Mouse (Mus musculus) heart, embryonic 14.5 days (tissue): Measurements from ENCODE around the gene Synpo2. TPM values are rescaled to one million over a fixed set of nuclear protein-coding genes. Genes with fewer than 3 reads are reported as not detected.
A peak's percentile ranks its signal among the peaks of the same experiment; 100 is the strongest.

Experiments used
- ATAC-seq: fragments of 200-750 bp; cut with Nextera tagmentation; 2 replicates; pipeline ENCODE4 v1.8.0; 2017; ENCODE audit warnings: low read depth, moderate TSS enrichment; ENCODE audit not compliant: insufficient number of reproducible peaks, insufficient read depth, low FRiP score
- H3K27ac ChIP-seq, 2 experiments: fragments of 200-500 bp in 1 of 2; fragments of 300-500 bp in 1 of 2; sonication (generic) in 1 of 2; replicated peaks in 1 of 2; 2 replicates each; pipeline ENCODE4 v1.5.1; 2012 to 2014; ENCODE audit warnings: low read depth in 2 of 2, low read length in 2 of 2, control low read depth in 1 of 2, mild to moderate bottlenecking in 1 of 2, mixed read lengths in 1 of 2; ENCODE audit not compliant: control insufficient read depth in 1 of 2, insufficient read depth in 1 of 2
- H3K27me3 ChIP-seq: fragments of 300-500 bp; sonication (generic); 2 replicates; pipeline ENCODE4 v1.6.1; 2014; ENCODE audit warnings: mild to moderate bottlenecking, low read length, control low read depth; ENCODE audit not compliant: control insufficient read depth, insufficient read depth
- H3K36me3 ChIP-seq: fragments of 300-500 bp; sonication (generic); 2 replicates; pipeline ENCODE4 v1.6.1; 2014; ENCODE audit warnings: mild to moderate bottlenecking, control low read depth, low read length, mixed read lengths; ENCODE audit not compliant: control insufficient read depth, insufficient read depth
- H3K4me1 ChIP-seq, 2 experiments: fragments of 200-500 bp in 1 of 2; fragments of 300-500 bp in 1 of 2; sonication (generic) in 1 of 2; 2 replicates each; pipeline ENCODE4 v1.6.1; 2012 to 2014; ENCODE audit warnings: low read length in 2 of 2, control low read depth in 1 of 2, mixed read lengths in 1 of 2; ENCODE audit not compliant: control insufficient read depth in 2 of 2, insufficient read depth in 2 of 2
- H3K4me2 ChIP-seq: fragments of 300-500 bp; sonication (generic); 2 replicates; pipeline ENCODE4 v1.6.1; 2014; ENCODE audit warnings: mild to moderate bottlenecking, low read length
- H3K4me3 ChIP-seq, 2 experiments: fragments of 200-500 bp in 1 of 2; fragments of 300-500 bp in 1 of 2; sonication (generic) in 1 of 2; 2 replicates each; pipeline ENCODE4 v1.5.1; 2012 to 2014; ENCODE audit warnings: low read length in 2 of 2, mild to moderate bottlenecking in 2 of 2, control low read depth in 1 of 2, low read depth in 1 of 2, moderate library complexity in 1 of 2; ENCODE audit not compliant: control insufficient read depth in 1 of 2, insufficient read depth in 1 of 2
- H3K9ac ChIP-seq: fragments of 300-500 bp; sonication (generic); 2 replicates; pipeline ENCODE4 v1.6.1; 2014; ENCODE audit warnings: mild to moderate bottlenecking, low read length
- H3K9me3 ChIP-seq: fragments of 300-500 bp; sonication (generic); 2 replicates; pipeline ENCODE4 v1.6.1; 2016; ENCODE audit warnings: low read length, control low read depth; ENCODE audit not compliant: control insufficient read depth
- WGBS: fragments of 180-500 bp; shearing (Covaris S2); extraction: QIAGEN DNeasy Blood & Tissue Kit; methylation state at CpG from one replicate; pipeline ENCODE4 v1.1.7; 2014; 5-methylcytosine and 5-hydroxymethylcytosine counted together
- polyA plus RNA-seq: library from polyadenylated mRNA; unstranded; fragments of >200 nt; fragmentation: Nextera tagmentation; extraction: Ambion mirVana; gene quantifications from 2 replicates; pipeline ENCODE4 v1.2.1, GENCODE M21; 2014

Synpo2 gene
- polyA plus RNA-seq, 1 experiment from 2014 or later, result 14.4 TPM

DNA sequence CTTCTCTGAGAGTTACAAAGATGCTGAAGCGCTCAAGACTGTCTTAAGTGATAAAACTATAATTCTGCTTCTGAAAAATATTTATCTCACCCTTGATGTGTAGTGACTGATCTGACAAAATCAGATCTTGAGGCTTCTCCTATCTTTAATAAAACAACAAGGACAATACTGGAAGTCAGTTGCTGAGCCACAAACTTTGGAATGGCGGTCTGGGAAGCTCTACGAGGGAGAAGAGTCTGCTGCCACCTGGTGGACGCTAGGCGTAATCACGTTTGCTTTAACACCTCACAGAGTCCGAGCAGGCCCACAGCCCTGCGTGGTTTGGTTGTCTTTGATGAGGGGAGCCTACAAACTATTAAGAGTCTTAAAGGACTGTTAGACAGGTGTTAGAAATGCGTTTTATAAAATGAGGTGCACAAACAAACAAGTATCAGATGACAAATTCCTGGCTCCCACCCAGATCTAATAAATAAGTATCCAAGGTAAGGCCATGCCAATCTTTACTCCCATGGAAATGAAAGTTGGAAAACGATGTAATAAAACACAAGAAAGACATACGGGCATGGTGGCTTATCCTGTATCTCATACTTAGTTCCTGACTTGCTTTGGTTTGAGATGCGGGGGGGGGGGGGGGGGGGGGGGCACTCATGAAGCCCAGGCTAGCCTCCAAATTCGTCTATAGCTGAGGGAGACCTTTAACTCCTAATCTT, 132.6 kb downstream of the Synpo2 start:
- H3K27me3 ChIP-seq, result no peaks in the 10 kb centered on the region
- H3K9me3 ChIP-seq, result no peaks in the 10 kb centered on the region
- no peak overlapping the region for H3K27ac ChIP-seq
- H3K36me3 ChIP-seq, result no peaks in the 10 kb centered on the region
- 22% methylated on average over 12 of the region's 13 CpGs for WGBS
- H3K4me2 ChIP-seq, result no peak overlapping the region
- no peak overlapping the region for H3K9ac ChIP-seq
- H3K4me1 ChIP-seq, result peaks cover 10 to 17% of the 10 kb centered on the region in 2 experiments
- no peak overlapping the region for H3K4me3 ChIP-seq
- ATAC-seq, result 0 out of 2 replicates have a peak, but pooled peaks have one; percentile 26

DNA sequence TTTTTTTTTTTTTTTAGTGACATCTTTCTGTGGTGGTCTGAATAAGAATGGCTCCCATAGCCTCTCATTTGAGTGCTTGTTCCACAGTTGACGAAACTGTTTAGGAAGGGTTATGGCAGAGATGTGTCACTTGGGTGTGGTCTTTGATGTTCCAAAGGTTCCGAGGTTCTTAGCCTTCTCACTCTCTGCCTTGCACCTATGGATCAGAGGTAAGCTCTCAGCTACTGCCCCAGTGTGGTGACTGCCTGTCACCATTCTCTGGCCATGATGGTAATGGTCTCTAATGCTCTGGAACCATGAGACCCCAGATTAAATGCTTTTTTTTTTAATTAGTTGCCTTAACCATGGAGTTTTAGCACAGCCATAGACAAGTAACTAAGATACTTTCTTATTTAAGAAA, 134.2 kb downstream of the Synpo2 start:
- Histone ChIP-seq H3K4me2 (no peak overlapping the region), H3K27me3 (no peaks in the 10 kb centered on the region), H3K36me3 (no peaks in the 10 kb centered on the region), H3K27ac (no peak overlapping the region), H3K9ac (no peak overlapping the region), H3K4me3 (no peak overlapping the region), H3K4me1 (0 out of 4 replicates have a peak, but pooled peaks cover 0 to 6% of the 10 kb centered on the region in 2 experiments), H3K9me3 (no peaks in the 10 kb centered on the region)
- 82% methylated on average over 2 of the region's 2 CpGs for WGBS
- ATAC-seq, result no peak

DNA sequence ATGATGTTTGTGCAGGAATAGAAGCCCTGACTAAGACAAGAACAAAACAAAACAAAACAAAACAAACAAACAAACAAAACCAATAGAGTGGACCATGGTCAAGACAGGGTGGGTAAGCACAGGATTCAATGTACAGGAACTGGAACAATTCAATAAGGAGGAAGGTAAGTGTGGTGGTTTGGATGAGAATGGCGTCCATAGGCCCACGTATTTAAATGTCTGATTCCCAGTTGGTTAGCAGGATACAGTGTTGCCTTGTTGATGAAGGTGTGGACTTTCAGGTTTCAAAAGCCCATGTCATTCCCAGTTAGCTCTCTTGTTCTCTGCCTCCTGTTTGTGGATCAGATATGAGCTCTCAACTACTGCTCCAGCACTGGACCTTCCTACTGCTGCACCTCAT, 140.8 kb downstream of the Synpo2 start:
- Histone ChIP-seq H3K4me1 (peaks cover 13 to 22% of the 10 kb centered on the region in 2 experiments), H3K4me2 (no peak overlapping the region), H3K9ac (no peak overlapping the region), H3K9me3 (no peaks in the 10 kb centered on the region), H3K4me3 (no peak overlapping the region), H3K27ac (no peak overlapping the region), H3K27me3 (no peaks in the 10 kb centered on the region), H3K36me3 (no peaks in the 10 kb centered on the region)
- 86% methylated on average over 2 of the region's 2 CpGs for WGBS
- ATAC-seq, result no peak

DNA sequence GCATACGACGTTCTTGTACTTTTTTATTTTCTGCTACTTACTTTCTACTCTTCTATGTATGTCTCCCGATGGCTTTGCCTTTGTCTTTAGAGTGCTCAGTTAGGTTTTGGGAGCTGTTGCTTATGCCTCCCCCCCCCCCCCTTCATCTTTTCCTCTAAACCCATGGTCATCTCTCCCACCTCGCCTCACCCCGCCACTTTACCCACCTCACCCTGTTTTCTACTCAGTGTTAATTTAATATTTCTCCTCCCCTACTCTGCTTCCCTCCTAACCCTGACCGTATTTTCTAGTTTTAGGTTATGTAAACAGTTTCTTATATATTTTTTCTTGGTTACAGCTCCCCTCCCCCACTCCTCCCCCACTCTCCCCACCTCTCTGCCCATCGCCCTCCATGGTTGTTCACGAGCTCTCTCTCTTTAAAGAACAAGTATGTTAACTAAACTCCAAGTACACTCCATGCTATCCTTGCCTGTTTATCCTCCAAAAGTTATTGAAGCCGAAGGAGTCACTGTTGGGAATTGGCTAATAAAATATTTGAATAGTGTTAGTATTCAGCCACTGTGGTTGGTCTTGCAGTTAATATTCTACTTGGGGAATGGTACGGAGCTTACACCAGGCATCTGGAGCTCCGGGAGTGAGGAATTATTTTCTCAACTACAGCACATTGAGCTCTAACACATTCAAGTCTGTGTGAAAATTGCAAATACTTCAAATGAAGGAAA, 142.1 kb downstream of the Synpo2 start:
- no peak for ATAC-seq
- WGBS, result 73% methylated on average over 10 of the region's 11 CpGs

DNA sequence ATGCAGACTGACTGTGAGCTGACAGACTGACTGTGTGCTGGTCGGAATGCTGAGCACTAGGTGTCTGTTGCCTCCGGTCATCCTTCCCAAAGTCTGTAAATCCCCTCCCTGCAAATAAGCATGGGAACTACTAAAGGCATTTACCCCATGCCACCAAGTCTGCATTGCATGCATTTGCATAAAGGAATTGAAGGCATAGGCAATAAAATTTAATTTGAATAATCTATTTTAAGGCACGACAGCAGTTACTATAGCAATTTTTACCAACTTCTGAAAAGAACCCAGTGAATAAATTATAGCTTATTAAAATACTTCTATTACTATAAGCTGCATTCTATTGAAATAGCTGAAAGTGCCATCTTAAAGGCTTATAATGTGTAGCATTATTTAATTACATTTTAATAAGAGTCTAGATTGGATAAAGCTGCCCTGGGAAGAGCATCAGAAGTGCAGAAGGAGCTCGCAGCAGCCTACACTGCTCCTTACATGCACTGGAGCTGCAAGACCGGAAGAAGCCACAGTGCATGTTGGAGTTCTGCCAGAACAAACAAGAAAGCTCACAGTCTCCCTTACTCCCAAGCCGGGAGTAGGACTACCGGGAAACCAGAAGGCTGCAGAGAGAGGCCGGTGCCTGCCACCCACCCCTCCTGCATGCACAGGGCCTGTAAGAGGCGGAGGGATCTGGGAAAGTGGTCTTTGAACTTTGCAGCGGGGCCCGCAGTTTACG, 142.9 kb downstream of the Synpo2 start:
- Histone ChIP-seq H3K27ac (peak overlapping the region; percentile 96), H3K36me3 (no peaks in the 10 kb centered on the region), H3K9me3 (no peaks in the 10 kb centered on the region), H3K4me1 (peaks cover 14 to 22% of the 10 kb centered on the region in 2 experiments), H3K27me3 (no peaks in the 10 kb centered on the region), H3K4me3 (no peak overlapping the region), H3K4me2 (peak overlapping the region; percentile 13; the same call in 1 of the 2 replicates), H3K9ac (peak overlapping the region; percentile 48; the same call in 1 of the 2 replicates)
- peak; percentile 23; the same call in 1 of the 2 replicates for ATAC-seq
- 36% methylated on average over 12 of the region's 12 CpGs for WGBS

More for the DNA sequence above, 142.1 kb downstream of the Synpo2 start:
- peak overlapping the region; percentile 48; the same call in 1 of the 2 replicates for H3K9ac ChIP-seq
- 0 out of 2 replicates have a peak overlapping the region, but pooled peaks have one; percentile 13 for H3K4me2 ChIP-seq
- peaks cover 14 to 22% of the 10 kb centered on the region in 2 experiments for H3K4me1 ChIP-seq
- no peaks in the 10 kb centered on the region for H3K27me3 ChIP-seq
- H3K4me3 ChIP-seq, result no peak overlapping the region
- no peaks in the 10 kb centered on the region for H3K36me3 ChIP-seq
- H3K9me3 ChIP-seq, result no peaks in the 10 kb centered on the region
- H3K27ac ChIP-seq, result peak overlapping the region; percentile 61 to 96

DNA sequence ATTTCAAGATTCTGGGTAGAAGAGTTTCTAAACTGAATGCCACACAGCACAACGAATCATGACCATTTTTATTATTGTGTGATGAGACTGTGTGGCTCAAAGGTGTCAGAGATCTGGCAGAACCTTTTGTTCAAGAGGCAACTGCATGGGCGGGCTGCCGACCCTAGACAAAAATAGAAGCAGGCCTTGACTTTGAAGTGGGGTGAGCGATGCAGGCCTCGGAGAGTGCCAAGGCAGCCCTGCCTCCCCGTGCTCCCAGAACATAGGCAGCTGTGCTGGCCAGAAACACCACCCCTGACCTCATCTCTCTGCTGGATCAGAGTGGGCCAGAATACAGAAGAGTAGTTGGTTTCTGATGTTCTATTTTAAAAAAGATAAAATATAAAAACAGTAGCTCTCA, 143.5 kb downstream of the Synpo2 start:
- Histone ChIP-seq H3K9me3 (no peaks in the 10 kb centered on the region), H3K27ac (peak overlapping the region; percentile 96), H3K27me3 (no peaks in the 10 kb centered on the region), H3K9ac (0 out of 2 replicates have a peak overlapping the region, but pooled peaks have one; percentile 34), H3K36me3 (no peaks in the 10 kb centered on the region), H3K4me3 (no peak overlapping the region), H3K4me2 (peak overlapping the region; percentile 44), H3K4me1 (peaks cover 14 to 22% of the 10 kb centered on the region in 2 experiments)
- peak; percentile 84 for ATAC-seq
- WGBS, result 10% methylated on average over 6 of the region's 6 CpGs

DNA sequence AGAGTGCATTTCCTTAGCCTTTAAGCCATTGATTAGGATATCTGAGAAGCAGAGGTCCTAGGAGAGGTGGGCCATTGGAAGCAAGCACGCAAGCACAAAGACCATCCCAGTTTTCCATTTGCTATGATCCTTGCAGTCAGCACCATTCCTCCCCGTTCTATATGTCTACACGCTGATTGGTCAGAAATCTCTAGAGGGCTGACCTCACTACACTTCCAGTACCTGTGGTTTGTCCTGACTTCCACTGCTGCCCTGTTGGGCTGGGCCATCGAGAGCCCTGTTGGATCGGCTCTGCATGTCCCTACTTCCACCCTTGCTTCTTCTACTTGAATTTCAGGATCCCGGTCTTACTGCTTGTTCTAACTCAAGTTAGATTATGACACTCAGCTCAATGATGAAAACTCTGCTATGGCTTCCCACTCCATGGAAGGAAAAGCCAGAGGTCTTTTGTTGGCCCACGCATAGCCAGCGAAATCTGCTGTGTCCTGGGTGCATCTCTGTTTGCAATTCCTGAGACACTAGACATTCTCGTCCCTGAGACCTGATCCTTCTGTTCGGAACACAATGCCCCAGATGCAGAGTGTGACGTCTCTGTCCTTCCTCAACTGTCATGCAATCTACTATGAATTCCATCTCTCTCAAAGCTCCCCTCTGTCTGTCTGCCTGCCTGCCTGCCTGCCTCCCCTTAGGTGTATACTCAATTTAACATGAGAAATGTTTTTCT, 146.5 kb downstream of the Synpo2 start:
- peaks cover 17 to 22% of the 10 kb centered on the region in 2 experiments for H3K4me1 ChIP-seq
- ATAC-seq, result no peak
- no peaks in the 10 kb centered on the region for H3K27me3 ChIP-seq
- H3K9ac ChIP-seq, result no peak overlapping the region
- no peak overlapping the region for H3K27ac ChIP-seq
- no peak overlapping the region for H3K4me2 ChIP-seq
- no peak overlapping the region for H3K4me3 ChIP-seq
- H3K9me3 ChIP-seq, result no peaks in the 10 kb centered on the region
- no peaks in the 10 kb centered on the region for H3K36me3 ChIP-seq
- WGBS, result 66% methylated on average over 11 of the region's 11 CpGs
